Mouse (Mus musculus): ENCODE data around the gene AL732309.1. TPM values are rescaled to one million over a fixed set of nuclear protein-coding genes. Genes with fewer than 3 reads are reported as not detected.

AL732309.1 gene
- polyA plus RNA-seq, 1 experiment from 2014 or later = 4.2 TPM

DNA sequence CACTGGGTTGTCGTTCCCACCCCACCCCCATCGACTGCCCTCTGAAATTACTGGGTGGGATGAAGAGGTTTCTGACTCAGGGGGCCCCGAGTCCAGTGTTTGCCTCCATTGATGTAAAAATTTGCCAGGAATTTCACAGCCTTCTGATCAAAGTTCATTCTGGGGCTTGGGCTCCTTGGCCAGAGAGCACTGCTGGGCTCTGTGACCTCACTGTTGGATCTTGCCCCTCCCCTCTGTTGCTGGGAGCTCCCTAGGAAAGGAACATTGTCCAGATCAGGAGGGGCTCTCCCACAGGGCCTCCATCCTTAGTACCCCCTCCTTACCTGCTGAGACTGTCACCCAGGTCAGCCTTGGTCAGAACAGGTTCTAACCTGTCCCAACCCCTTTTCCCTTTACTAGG, 32.2 kb downstream of the AL732309.1 start, which contains the start of gene Stpg3:
Gene Stpg3, minus strand, starts transcription at position 194 of the 400 bp plus-strand sequence.
- 86% methylated on average over 3 of the region's 3 CpGs for WGBS

GRCm38 (mm10) chr2:25213266-25213865, 33.3 kb downstream of the AL732309.1 start:
- 0 out of 2 replicates have a peak, but pooled peaks cover 2% of the 10 kb centered on the region for H3K27me3 ChIP-seq (replicated peaks; ENCODE audit: control insufficient read depth, insufficient read depth, low read length)
- no peak for ATAC-seq
- no peaks in the 10 kb centered on the region for H3K9me3 ChIP-seq (ENCODE audit: control insufficient read depth, low read length)
- no peaks in the 10 kb centered on the region for H3K36me3 ChIP-seq (ENCODE audit: control insufficient read depth, insufficient read depth, low read length)
- H3K4me3 ChIP-seq (ENCODE audit: low read length) = no peak overlapping the region
- no peak overlapping the region for H3K27ac ChIP-seq (ENCODE audit: low read depth, low read length)
- 67% methylated on average over 23 of the region's 23 CpGs for WGBS
- peaks cover 19% of the 10 kb centered on the region for H3K4me1 ChIP-seq (ENCODE audit: control insufficient read depth, insufficient read depth, low read depth, low read length)
- no peak overlapping the region for H3K9ac ChIP-seq (ENCODE audit: low read depth, low read length)
- H3K4me2 ChIP-seq (ENCODE audit: low read length) = no peak overlapping the region

More for the DNA sequence above, 32.2 kb downstream of the AL732309.1 start, which contains the start of gene Stpg3:
- Histone ChIP-seq H3K9ac (ENCODE audit: low read depth, low read length) (no peak within 1 kb of the TSS), H3K27ac (ENCODE audit: low read depth, low read length) (no peak within 1 kb of the TSS), H3K4me2 (ENCODE audit: low read length) (no peak within 1 kb of the TSS), H3K9me3 (ENCODE audit: control insufficient read depth, low read length) (no peaks in the 10 kb centered on the region), H3K4me1 (ENCODE audit: control insufficient read depth, insufficient read depth, low read depth, low read length) (peaks cover 11% of the 10 kb centered on the region), H3K27me3 (replicated peaks; ENCODE audit: control insufficient read depth, insufficient read depth, low read length) (0 out of 2 replicates have a peak, but pooled peaks cover 2% of the 10 kb centered on the region), H3K4me3 (ENCODE audit: low read length) (no peak within 1 kb of the TSS), H3K36me3 (ENCODE audit: control insufficient read depth, insufficient read depth, low read length) (no peaks in the 10 kb centered on the region)
- ATAC-seq = no peak

GRCm38 (mm10) chr2:25211121-25211670, 35.5 kb downstream of the AL732309.1 start, which contains the start of gene Nelfb:
Gene Nelfb, minus strand, starts transcription at chr2:25211489.
- WGBS = under 1% methylated on average over 43 of the region's 44 CpGs
- H3K27me3 ChIP-seq (replicated peaks; ENCODE audit: control insufficient read depth, insufficient read depth, low read length) = 0 out of 2 replicates have a peak, but pooled peaks cover 2% of the 10 kb centered on the region
- peak within 1 kb of the TSS; percentile 94 for H3K27ac ChIP-seq (ENCODE audit: low read depth, low read length)
- peak within 1 kb of the TSS; percentile 82 for H3K4me3 ChIP-seq (ENCODE audit: low read length)
- H3K4me2 ChIP-seq (ENCODE audit: low read length) = peak within 1 kb of the TSS; percentile 94
- peak; percentile 94 for ATAC-seq
- peaks cover 5% of the 10 kb centered on the region for H3K36me3 ChIP-seq (ENCODE audit: control insufficient read depth, insufficient read depth, low read length)
- peaks cover 21% of the 10 kb centered on the region for H3K4me1 ChIP-seq (ENCODE audit: control insufficient read depth, insufficient read depth, low read depth, low read length)
- H3K9me3 ChIP-seq (ENCODE audit: control insufficient read depth, low read length) = no peaks in the 10 kb centered on the region
- peak within 1 kb of the TSS; percentile 92 for H3K9ac ChIP-seq (ENCODE audit: low read depth, low read length)

DNA sequence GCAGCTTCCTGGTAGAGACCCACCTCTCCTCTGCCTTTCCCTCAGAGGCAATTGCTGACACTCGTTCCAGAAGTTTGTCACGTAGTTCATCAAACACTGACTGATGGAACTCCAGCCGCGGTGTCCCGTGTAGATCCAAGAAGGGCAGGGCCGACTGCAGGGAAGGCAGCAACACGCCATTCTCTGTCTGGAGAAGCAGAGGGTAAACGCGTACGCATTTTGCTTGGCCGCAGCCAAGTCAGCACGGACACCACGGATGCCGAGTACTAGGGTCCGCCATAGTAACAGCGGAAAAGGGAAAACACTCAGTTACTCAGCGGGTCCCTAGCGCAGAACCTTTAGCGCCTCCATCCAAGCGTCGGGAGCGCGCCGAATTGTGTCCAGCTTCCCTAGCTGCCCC, 36.0 kb downstream of the AL732309.1 start:
- WGBS = under 1% methylated on average over 24 of the region's 24 CpGs
- peak overlapping the region; percentile 94 for H3K4me2 ChIP-seq (ENCODE audit: low read length)
- H3K4me3 ChIP-seq (ENCODE audit: low read length) = peak overlapping the region; percentile 82
- 0 out of 2 replicates have a peak, but pooled peaks cover 2% of the 10 kb centered on the region for H3K27me3 ChIP-seq (replicated peaks; ENCODE audit: control insufficient read depth, insufficient read depth, low read length)
- peak overlapping the region; percentile 92 for H3K9ac ChIP-seq (ENCODE audit: low read depth, low read length)
- no peaks in the 10 kb centered on the region for H3K9me3 ChIP-seq (ENCODE audit: control insufficient read depth, low read length)
- H3K36me3 ChIP-seq (ENCODE audit: control insufficient read depth, insufficient read depth, low read length) = peaks cover 10% of the 10 kb centered on the region
- peak overlapping the region; percentile 94 for H3K27ac ChIP-seq (ENCODE audit: low read depth, low read length)
- peaks cover 21% of the 10 kb centered on the region for H3K4me1 ChIP-seq (ENCODE audit: control insufficient read depth, insufficient read depth, low read depth, low read length)
- peak; percentile 53; the same call in 1 of the 2 replicates for ATAC-seq

GRCm38 (mm10) chr2:25207593-25207992, 39.1 kb downstream of the AL732309.1 start:
- H3K9me3 ChIP-seq (ENCODE audit: control insufficient read depth, low read length) = no peaks in the 10 kb centered on the region
- no peak overlapping the region for H3K27ac ChIP-seq (ENCODE audit: low read depth, low read length)
- no peak overlapping the region for H3K4me3 ChIP-seq (ENCODE audit: low read length)
- H3K4me2 ChIP-seq (ENCODE audit: low read length) = no peak overlapping the region
- H3K27me3 ChIP-seq (replicated peaks; ENCODE audit: control insufficient read depth, insufficient read depth, low read length) = no peaks in the 10 kb centered on the region
- H3K4me1 ChIP-seq (ENCODE audit: control insufficient read depth, insufficient read depth, low read depth, low read length) = peaks cover 21% of the 10 kb centered on the region
- H3K9ac ChIP-seq (ENCODE audit: low read depth, low read length) = no peak overlapping the region
- no peak for ATAC-seq
- 95% methylated on average over 1 of the region's 1 CpGs for WGBS
- peaks cover 30% of the 10 kb centered on the region for H3K36me3 ChIP-seq (ENCODE audit: control insufficient read depth, insufficient read depth, low read length)

- no peak overlapping the region for H3K4me3 ChIP-seq (ENCODE audit: low read length)
- no peak overlapping the region for H3K4me2 ChIP-seq (ENCODE audit: low read length)
- 60% methylated on average over 4 of the region's 4 CpGs for WGBS
- H3K27me3 ChIP-seq (replicated peaks; ENCODE audit: control insufficient read depth, insufficient read depth, low read length) = no peaks in the 10 kb centered on the region
- H3K36me3 ChIP-seq (ENCODE audit: control insufficient read depth, insufficient read depth, low read length) = peaks cover 54% of the 10 kb centered on the region
- no peak for ATAC-seq
- H3K9ac ChIP-seq (ENCODE audit: low read depth, low read length) = no peak overlapping the region
- H3K27ac ChIP-seq (ENCODE audit: low read depth, low read length) = no peak overlapping the region
- H3K9me3 ChIP-seq (ENCODE audit: control insufficient read depth, low read length) = no peaks in the 10 kb centered on the region
- H3K4me1 ChIP-seq (ENCODE audit: control insufficient read depth, insufficient read depth, low read depth, low read length) = peaks cover 4% of the 10 kb centered on the region
Observed at GRCm38 (mm10) chr2:25203631-25204214, 42.9 kb downstream of the AL732309.1 start.

- ATAC-seq = no peak
- no peak overlapping the region for H3K27ac ChIP-seq (ENCODE audit: low read depth, low read length)
- peaks cover 11% of the 10 kb centered on the region for H3K27me3 ChIP-seq (replicated peaks; ENCODE audit: control insufficient read depth, insufficient read depth, low read length)
- no peak overlapping the region for H3K9ac ChIP-seq (ENCODE audit: low read depth, low read length)
- H3K36me3 ChIP-seq (ENCODE audit: control insufficient read depth, insufficient read depth, low read length) = peaks cover 45% of the 10 kb centered on the region
- H3K4me3 ChIP-seq (ENCODE audit: low read length) = no peak overlapping the region
- H3K4me2 ChIP-seq (ENCODE audit: low read length) = no peak overlapping the region
- H3K4me1 ChIP-seq (ENCODE audit: control insufficient read depth, insufficient read depth, low read depth, low read length) = no peaks in the 10 kb centered on the region
- H3K9me3 ChIP-seq (ENCODE audit: control insufficient read depth, low read length) = no peaks in the 10 kb centered on the region
- WGBS = 97% methylated on average over 2 of the region's 2 CpGs
Observed at GRCm38 (mm10) chr2:25200631-25201030, 46.0 kb downstream of the AL732309.1 start.

DNA sequence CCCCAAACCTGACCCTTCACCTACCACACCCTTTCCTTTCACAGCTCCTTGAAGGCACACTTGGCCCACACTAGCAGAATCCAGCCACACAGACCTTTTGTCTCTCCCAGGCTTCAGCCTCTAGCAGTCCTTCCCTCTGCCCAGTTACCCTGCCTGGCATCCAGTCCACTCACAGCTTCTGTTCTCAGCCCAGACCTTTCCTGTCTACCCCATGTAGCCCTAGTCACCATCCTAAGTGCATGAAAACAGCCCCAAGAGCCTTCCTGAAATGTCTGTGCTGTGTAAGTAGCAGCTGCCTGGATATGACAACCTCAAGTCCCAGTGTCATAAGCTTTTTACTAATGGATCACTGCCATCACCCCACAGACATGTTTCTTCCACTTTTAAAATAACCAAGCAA, 48.7 kb downstream of the AL732309.1 start:
- Histone ChIP-seq H3K4me1 (ENCODE audit: control insufficient read depth, insufficient read depth, low read depth, low read length) (no peaks in the 10 kb centered on the region), H3K9ac (ENCODE audit: low read depth, low read length) (no peak overlapping the region), H3K27me3 (replicated peaks; ENCODE audit: control insufficient read depth, insufficient read depth, low read length) (peaks cover 23% of the 10 kb centered on the region), H3K9me3 (ENCODE audit: control insufficient read depth, low read length) (no peaks in the 10 kb centered on the region), H3K36me3 (ENCODE audit: control insufficient read depth, insufficient read depth, low read length) (peaks cover 29% of the 10 kb centered on the region), H3K4me2 (ENCODE audit: low read length) (no peak overlapping the region), H3K27ac (ENCODE audit: low read depth, low read length) (no peak overlapping the region), H3K4me3 (ENCODE audit: low read length) (no peak overlapping the region)
- no peak for ATAC-seq

DNA sequence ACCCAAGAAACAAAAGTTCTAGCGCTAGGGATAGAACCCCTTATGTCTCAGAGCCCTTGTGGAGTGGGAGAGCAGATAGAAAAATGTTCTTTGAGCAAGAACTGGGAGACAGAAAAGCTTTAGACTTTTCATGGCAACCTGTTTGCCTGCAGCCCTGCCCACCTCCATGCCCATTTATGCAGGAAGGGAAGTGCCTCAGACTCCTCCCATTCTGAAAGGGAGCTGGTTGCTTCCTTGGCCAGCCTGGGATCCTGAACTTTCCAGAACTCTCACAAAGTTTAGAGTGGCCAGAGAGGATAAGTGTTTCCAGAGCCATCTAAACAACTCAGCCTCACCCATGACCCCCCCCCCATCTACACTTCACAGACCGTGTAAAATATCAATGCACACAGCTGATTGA, 49.5 kb downstream of the AL732309.1 start:
- no peak overlapping the region for H3K27ac ChIP-seq (ENCODE audit: low read depth, low read length)
- no peak overlapping the region for H3K9ac ChIP-seq (ENCODE audit: low read depth, low read length)
- H3K36me3 ChIP-seq (ENCODE audit: control insufficient read depth, insufficient read depth, low read length) = peaks cover 25% of the 10 kb centered on the region
- 22% methylated on average over 2 of the region's 2 CpGs for WGBS
- no peaks in the 10 kb centered on the region for H3K9me3 ChIP-seq (ENCODE audit: control insufficient read depth, low read length)
- ATAC-seq = no peak
- peaks cover 23% of the 10 kb centered on the region for H3K27me3 ChIP-seq (replicated peaks; ENCODE audit: control insufficient read depth, insufficient read depth, low read length)
- no peaks in the 10 kb centered on the region for H3K4me1 ChIP-seq (ENCODE audit: control insufficient read depth, insufficient read depth, low read depth, low read length)
- no peak overlapping the region for H3K4me3 ChIP-seq (ENCODE audit: low read length)
- H3K4me2 ChIP-seq (ENCODE audit: low read length) = no peak overlapping the region; the same call in 1 of the 2 replicates
